Mouse (Mus musculus) midbrain, embryonic 14.5 days (tissue): ENCODE data around the gene Canx. TPM values are rescaled to one million over a fixed set of nuclear protein-coding genes. Genes with fewer than 3 reads are reported as not detected.

Experiments
- ATAC-seq: fragments of 200-750 bp; cut with Nextera tagmentation; 2 replicates; pipeline ENCODE4 v1.8.0; 2017; ENCODE audit warnings: moderate number of reproducible peaks, moderate library complexity; ENCODE audit not compliant: low FRiP score, low TSS enrichment
- DNase-seq: peaks from one replicate; pipeline ENCODE4 v3.0.0-alpha.2; 2015
- H3K27ac ChIP-seq: fragments of 300-500 bp; sonication (generic); replicated peaks from 2 replicates; pipeline ENCODE4 v1.5.1; 2014; ENCODE audit warnings: mild to moderate bottlenecking, low read depth, low read length, moderate library complexity
- H3K27me3 ChIP-seq: fragments of 300-500 bp; sonication (generic); 2 replicates; pipeline ENCODE4 v1.6.1; 2014; ENCODE audit warnings: low read length, control low read depth, mixed read lengths; ENCODE audit not compliant: control insufficient read depth, insufficient read depth
- H3K36me3 ChIP-seq: fragments of 300-500 bp; sonication (generic); 2 replicates; pipeline ENCODE4 v1.6.1; 2014; ENCODE audit warnings: low read length, control low read depth; ENCODE audit not compliant: control insufficient read depth, insufficient read depth
- H3K4me1 ChIP-seq: fragments of 300-500 bp; sonication (generic); 2 replicates; pipeline ENCODE4 v1.6.1; 2014; ENCODE audit warnings: mild to moderate bottlenecking, antibody characterized with exemption, low read length, control low read depth; ENCODE audit not compliant: control insufficient read depth, insufficient read depth
- H3K4me2 ChIP-seq: fragments of 300-500 bp; sonication (generic); 2 replicates; pipeline ENCODE4 v1.6.1; 2014; ENCODE audit warnings: mild to moderate bottlenecking, low read length, moderate library complexity
- H3K4me3 ChIP-seq: fragments of 300-500 bp; sonication (generic); replicated peaks from 2 replicates; pipeline ENCODE4 v1.5.1; 2014; ENCODE audit warnings: low read depth, low read length
- H3K9ac ChIP-seq: fragments of 300-500 bp; sonication (generic); replicated peaks from 2 replicates; pipeline ENCODE4 v1.6.1; 2014; ENCODE audit warnings: mild to moderate bottlenecking, low read length, moderate library complexity
- H3K9me3 ChIP-seq: fragments of 300-500 bp; sonication (generic); 2 replicates; pipeline ENCODE4 v1.6.1; 2016; ENCODE audit warnings: low read length, control low read depth, mixed read lengths; ENCODE audit not compliant: control insufficient read depth
- WGBS: fragments of 180-500 bp; shearing (Covaris S2); extraction: QIAGEN DNeasy Blood & Tissue Kit; methylation state at CpG from one replicate; pipeline ENCODE4 v1.1.7; 2014; 5-methylcytosine and 5-hydroxymethylcytosine counted together
- polyA plus RNA-seq: library from polyadenylated mRNA; unstranded; fragments of >200 nt; fragmentation: Nextera tagmentation; extraction: Ambion mirVana; gene quantifications from 2 replicates; pipeline ENCODE4 v1.2.1, GENCODE M21; 2014

The Canx gene
- 181 and 232 TPM in 2 replicates for polyA plus RNA-seq

DNA sequence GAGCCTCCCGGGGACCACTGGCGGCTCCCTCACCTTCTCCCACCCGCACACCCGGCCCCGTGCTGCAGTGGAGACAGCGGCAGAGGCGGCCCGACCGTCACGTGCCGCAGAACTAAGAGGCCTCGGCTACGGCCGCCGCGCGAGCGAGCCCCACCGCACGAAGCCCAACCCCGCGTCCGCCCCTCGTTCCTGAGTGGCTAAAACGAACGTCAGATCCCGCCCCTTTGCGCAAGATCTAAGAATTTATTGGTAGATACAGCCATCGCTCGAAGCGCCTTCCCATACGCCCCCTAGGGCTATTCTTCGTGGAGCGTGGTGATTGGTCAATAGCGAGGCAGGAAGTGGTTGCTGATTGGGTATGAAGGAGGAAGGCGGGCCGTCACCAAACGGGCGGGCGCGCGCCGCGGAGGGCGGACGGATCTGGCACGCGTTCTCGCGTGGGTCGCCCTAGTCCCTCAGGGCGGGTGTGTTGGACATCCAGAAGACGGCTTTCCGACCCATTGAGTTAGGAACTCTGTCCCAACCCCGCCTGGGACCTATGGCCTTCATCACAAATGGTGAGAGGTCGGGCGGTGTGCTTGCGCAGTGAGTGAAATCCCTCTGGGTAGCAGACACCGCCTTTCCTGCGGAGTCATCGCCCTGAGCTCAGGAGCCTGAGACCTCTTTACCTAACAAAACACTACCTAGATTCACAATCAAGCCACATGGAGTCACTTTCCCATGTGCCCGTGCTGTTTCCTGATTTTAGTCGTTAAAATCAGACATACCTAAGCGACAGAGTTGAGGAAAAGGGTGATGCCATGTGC lies at the start of gene Canx:
TSS of gene Canx (minus strand) at position 178 of the 806 bp plus-strand sequence.
- H3K36me3 ChIP-seq: no peaks in the 10 kb centered on the region
- H3K27me3 ChIP-seq: no peaks in the 10 kb centered on the region
- peak within 1 kb of the TSS; percentile 95 for H3K9ac ChIP-seq
- under 1% methylated on average over 64 of the region's 64 CpGs for WGBS
- H3K4me3 ChIP-seq: peak within 1 kb of the TSS; percentile 95
- peak within 1 kb of the TSS; percentile 93 for H3K27ac ChIP-seq
- H3K4me1 ChIP-seq: peaks cover 26% of the 10 kb centered on the region
- peak; percentile 100 for DNase-seq
- H3K4me2 ChIP-seq: peak within 1 kb of the TSS; percentile 77
- no peaks in the 10 kb centered on the region for H3K9me3 ChIP-seq
- peak; percentile 99 for ATAC-seq

DNA sequence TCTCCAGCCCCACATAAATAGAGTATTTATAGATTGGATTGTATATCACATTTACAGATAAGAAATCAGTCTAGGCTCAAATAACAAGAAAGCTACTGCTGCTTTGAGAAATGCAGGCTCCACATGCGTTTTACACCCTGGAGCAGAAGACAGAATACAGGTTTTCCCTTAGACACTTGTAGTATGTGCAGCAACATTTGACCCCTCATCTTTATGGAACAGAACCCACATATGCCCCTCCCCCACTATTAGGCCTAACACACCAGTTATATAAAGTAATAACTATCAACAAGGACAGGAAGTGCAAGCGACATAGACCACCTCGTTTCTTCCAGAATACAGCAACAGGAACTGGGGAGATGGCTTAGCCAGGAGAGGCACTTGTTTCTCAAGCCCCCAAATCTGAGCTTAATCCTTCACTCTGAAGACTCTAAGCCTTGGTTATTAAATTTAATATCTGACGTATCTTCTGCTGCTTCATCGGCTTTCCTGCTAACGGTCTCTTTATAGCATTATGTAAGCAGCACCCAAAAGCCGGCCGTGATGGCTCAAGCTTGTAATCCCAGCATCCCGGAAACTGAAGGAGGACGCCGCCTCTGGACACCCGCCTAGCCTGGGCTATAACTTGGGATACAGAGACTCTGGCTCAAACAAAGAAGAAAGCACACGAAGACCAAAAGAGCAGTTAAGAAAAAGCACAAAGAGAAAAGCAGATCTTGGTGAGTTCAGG lies 49.0 kb upstream of the Canx start:
- Histone ChIP-seq H3K9me3 (no peaks in the 10 kb centered on the region), H3K27me3 (no peaks in the 10 kb centered on the region), H3K36me3 (peaks cover 8% of the 10 kb centered on the region), H3K4me2 (no peak overlapping the region), H3K27ac (no peak overlapping the region), H3K4me3 (no peak overlapping the region), H3K9ac (no peak overlapping the region), H3K4me1 (peaks cover 21% of the 10 kb centered on the region)
- 70% methylated on average over 13 of the region's 13 CpGs for WGBS
- ATAC-seq (no peak), DNase-seq (no peak)

DNA sequence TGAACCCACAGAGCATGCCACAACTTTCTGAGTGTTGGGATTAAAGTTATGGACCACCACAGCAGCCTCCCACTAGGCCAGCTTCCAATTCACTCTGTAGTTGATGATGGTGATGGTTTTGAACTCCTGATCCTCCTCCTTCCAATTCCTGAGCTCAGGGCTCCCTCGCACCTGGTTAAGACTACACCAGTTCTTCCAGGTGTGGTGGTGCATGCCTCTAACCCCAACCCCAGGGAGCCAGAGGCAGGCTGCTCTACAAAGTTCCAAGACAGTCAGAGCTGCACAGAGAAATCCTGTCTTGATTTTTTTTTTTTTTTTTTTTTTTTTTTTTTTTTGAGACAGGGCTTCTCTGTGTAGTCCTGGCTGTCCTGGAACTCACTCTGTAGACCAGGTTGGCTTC lies 48.1 kb upstream of the Canx start:
- H3K27me3 ChIP-seq: no peaks in the 10 kb centered on the region
- H3K36me3 ChIP-seq: 0 out of 2 replicates have a peak, but pooled peaks cover 1% of the 10 kb centered on the region
- H3K4me1 ChIP-seq: peaks cover 17% of the 10 kb centered on the region
- DNase-seq (no peak), ATAC-seq (no peak)
- H3K27ac ChIP-seq: no peak overlapping the region
- no peak overlapping the region for H3K4me2 ChIP-seq
- H3K4me3 ChIP-seq: no peak overlapping the region
- no peaks in the 10 kb centered on the region for H3K9me3 ChIP-seq
- WGBS: 88% methylated on average over 1 of the region's 1 CpGs
- H3K9ac ChIP-seq: no peak overlapping the region

DNA sequence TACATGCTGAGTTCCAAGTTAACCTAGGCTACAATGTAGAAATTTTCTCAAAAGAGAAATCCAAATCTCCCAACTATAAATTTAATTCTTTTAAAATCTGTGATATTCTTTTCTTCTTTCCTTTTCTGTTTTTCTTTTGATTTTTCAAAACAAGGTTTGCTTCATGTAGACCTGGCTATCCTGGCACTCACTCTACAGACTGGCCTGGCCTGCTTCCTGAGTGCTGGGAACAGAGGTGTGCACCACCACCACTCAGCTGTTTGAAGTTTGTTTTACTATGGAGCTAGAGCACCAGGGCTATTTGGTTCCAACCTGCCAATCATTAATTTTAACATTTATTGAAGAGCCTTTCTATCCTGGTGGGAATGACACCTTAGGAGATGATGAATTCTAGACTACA lies 47.6 kb upstream of the Canx start:
- Histone ChIP-seq H3K4me2 (no peak overlapping the region), H3K4me1 (peaks cover 17% of the 10 kb centered on the region), H3K4me3 (no peak overlapping the region), H3K9ac (no peak overlapping the region), H3K27ac (no peak overlapping the region), H3K9me3 (no peaks in the 10 kb centered on the region), H3K27me3 (no peaks in the 10 kb centered on the region), H3K36me3 (no peaks in the 10 kb centered on the region)
- DNase-seq: no peak
- no peak for ATAC-seq

DNA sequence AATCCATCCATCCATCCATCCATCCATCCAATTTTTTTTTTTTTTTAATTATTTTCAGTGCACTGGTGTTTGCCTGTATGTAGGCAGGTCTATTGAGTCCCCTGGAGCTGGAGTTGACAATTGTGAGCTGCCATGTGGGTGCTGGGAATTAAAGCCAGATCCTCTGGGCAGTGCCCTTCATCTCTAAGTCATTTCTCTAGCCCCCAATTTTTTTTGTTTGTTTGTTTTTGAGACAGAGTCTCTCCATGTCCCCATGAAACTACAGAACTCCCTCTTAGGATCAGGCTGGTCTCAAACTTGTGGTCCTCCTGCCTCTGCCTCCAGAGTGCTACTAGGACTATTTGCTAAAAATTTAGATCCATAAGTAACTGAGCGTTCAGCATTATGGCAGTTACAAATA lies 46.4 kb upstream of the Canx start:
- no peaks in the 10 kb centered on the region for H3K9me3 ChIP-seq
- H3K4me2 ChIP-seq: peak overlapping the region; percentile 57
- peak overlapping the region; percentile 63 for H3K9ac ChIP-seq
- DNase-seq (no peak), ATAC-seq (no peak)
- H3K4me3 ChIP-seq: peak overlapping the region; percentile 35
- 93% methylated on average over 1 of the region's 1 CpGs for WGBS
- peaks cover 17% of the 10 kb centered on the region for H3K4me1 ChIP-seq
- no peaks in the 10 kb centered on the region for H3K27me3 ChIP-seq
- H3K27ac ChIP-seq: peak overlapping the region; percentile 88
- H3K36me3 ChIP-seq: no peaks in the 10 kb centered on the region

GRCm38 (mm10) chr11:50371399-50371841 lies 45.9 kb upstream of the Canx start:
- no peaks in the 10 kb centered on the region for H3K9me3 ChIP-seq
- WGBS: under 1% methylated on average over 18 of the region's 18 CpGs
- no peaks in the 10 kb centered on the region for H3K36me3 ChIP-seq
- peak overlapping the region; percentile 35 for H3K4me3 ChIP-seq
- peak; percentile 71; the same call in 1 of the 2 replicates for ATAC-seq
- H3K4me2 ChIP-seq: peak overlapping the region; percentile 57
- H3K4me1 ChIP-seq: peaks cover 14% of the 10 kb centered on the region
- H3K9ac ChIP-seq: peak overlapping the region; percentile 63
- H3K27ac ChIP-seq: peak overlapping the region; percentile 88
- DNase-seq: peak; percentile 88
- H3K27me3 ChIP-seq: no peaks in the 10 kb centered on the region

GRCm38 (mm10) chr11:50370969-50371368 lies 45.5 kb upstream of the Canx start:
- Histone ChIP-seq H3K9ac (peak overlapping the region; percentile 63; the same call in 1 of the 2 replicates), H3K4me3 (peak overlapping the region; percentile 35; the same call in 1 of the 2 replicates), H3K27ac (peak overlapping the region; percentile 88), H3K9me3 (no peaks in the 10 kb centered on the region), H3K27me3 (no peaks in the 10 kb centered on the region), H3K4me2 (peak overlapping the region; percentile 57), H3K4me1 (peaks cover 9% of the 10 kb centered on the region), H3K36me3 (no peaks in the 10 kb centered on the region)
- DNase-seq (peak; percentile 53), ATAC-seq (peak; percentile 46; the same call in 1 of the 2 replicates)
- WGBS: 55% methylated on average over 4 of the region's 4 CpGs

DNA sequence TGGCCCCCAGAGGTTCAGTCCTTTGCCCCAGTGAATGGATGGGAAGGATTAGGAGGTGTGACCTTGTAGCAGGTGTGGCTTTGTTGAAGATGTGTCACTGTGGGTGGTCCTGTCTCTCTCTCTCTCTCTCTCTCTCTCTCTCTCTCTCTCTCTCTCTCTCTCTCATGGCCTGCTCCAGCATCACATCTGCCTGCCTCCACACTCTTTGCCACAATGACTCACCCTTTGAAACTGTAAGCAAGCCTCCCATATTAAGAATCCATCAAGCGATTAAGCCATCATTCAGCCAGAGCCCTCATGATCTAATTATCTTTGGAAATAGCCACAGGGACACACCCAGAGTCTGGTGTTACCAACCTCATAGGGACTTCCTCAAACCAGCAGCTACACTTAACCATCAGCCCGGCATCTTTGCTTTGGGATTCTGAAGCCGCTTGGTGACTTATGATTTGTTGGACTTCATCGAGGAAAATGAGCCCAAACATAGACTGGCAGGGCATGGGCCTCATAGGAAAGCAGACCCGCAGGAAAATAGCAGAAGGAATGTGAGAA lies 44.0 kb upstream of the Canx start:
- no peak for ATAC-seq
- Histone ChIP-seq H3K4me2 (no peak overlapping the region), H3K27ac (no peak overlapping the region), H3K27me3 (no peaks in the 10 kb centered on the region), H3K4me1 (peaks cover 6% of the 10 kb centered on the region; the same call in 1 of the 2 replicates), H3K4me3 (no peak overlapping the region), H3K36me3 (no peaks in the 10 kb centered on the region), H3K9ac (no peak overlapping the region), H3K9me3 (no peaks in the 10 kb centered on the region)
- DNase-seq: no peak
- WGBS: 90% methylated on average over 5 of the region's 5 CpGs
